Mouse (Mus musculus): ENCODE measurements at regions not wholly inside any gene's neighbourhood (a gene's known extent, or its start where the extent isn't known, plus 50 kb on each side); places are given as distances from the start of the nearest gene placed in this dataset.

- DNase-seq (ENCODE audit: low spot score in 2 of 2), result no peak
Observed at GRCm38 (mm10) chr19:35263101-35263500, 340.9 kb downstream of the Kif20b start.

- no peak for DNase-seq (ENCODE audit: low spot score in 2 of 2)
Observed at GRCm38 (mm10) chr19:35278395-35278794, 356.2 kb downstream of the Kif20b start.

- DNase-seq (ENCODE audit: low spot score in 2 of 2), result peak in 1 of 2 experiments; percentile 8
Observed at GRCm38 (mm10) chr19:35282775-35283447, 360.8 kb downstream of the Kif20b start.

- no peak for DNase-seq (ENCODE audit: low spot score in 2 of 2)
Observed at GRCm38 (mm10) chr19:35298846-35299245, 376.7 kb downstream of the Kif20b start.

- peak in 1 of 2 experiments; percentile 4 for DNase-seq (ENCODE audit: low spot score in 2 of 2)
Observed at GRCm38 (mm10) chr19:35302723-35303270, 380.6 kb downstream of the Kif20b start.

Small RNAs in the stretch of these regions (microRNA-seq; reads per million reads assigned to microRNA genes)
- 0 reads per million in 2 experiments for gene Gm23075
